Mouse (Mus musculus): ENCODE measurements at regions not wholly inside any gene's neighbourhood (a gene's known extent, or its start where the extent isn't known, plus 50 kb on each side); places are given as distances from the start of the nearest gene placed in this dataset.

- no peak for TF ChIP-seq CTCF (IDR thresholded peaks at IDR 0.05; ENCODE audit: low read depth)
- no peak for TF ChIP-seq EP300 (IDR thresholded peaks at IDR 0.05; ENCODE audit: low read depth)
Measured at GRCm38 (mm10) chr2:12799153-12799925, 124.5 kb upstream of the Pter start.

Measured in heart, postnatal 0 days (tissue).